Mouse (Mus musculus): Measurements from ENCODE around the gene Cib1.
A peak's percentile ranks its signal among the peaks of the same experiment; 100 is the strongest.

Gene Cib1

DNA sequence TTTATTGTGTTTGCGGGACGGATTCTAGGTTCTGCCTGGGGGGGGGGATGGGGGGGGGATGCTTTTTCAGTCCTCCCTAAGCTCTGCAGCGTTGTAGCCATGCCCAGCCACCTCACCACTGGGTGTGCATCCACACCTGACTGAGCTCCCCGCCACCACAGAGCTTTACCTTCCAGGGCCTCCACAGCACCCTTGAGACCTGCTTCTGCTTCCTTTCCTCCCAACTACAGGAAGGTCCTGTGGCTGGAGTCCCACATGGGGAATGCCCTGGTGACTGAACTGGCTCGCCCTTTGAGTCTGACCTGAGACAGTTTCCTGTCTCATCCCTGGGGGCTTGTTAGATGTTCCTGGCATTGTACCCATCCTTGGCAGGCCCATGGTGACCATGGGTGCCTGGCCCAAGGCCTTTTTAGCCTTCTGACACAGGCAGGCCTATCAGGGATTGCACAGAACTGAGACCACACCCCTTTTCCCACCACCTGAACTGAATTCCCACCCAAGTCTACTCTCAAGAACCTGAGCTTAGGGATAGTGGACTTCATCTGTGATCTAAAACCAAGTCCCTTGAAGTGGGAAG is 31.6 kb downstream of the Cib1 start:
- DNase-seq (ENCODE audit: low spot score): no peak

DNA sequence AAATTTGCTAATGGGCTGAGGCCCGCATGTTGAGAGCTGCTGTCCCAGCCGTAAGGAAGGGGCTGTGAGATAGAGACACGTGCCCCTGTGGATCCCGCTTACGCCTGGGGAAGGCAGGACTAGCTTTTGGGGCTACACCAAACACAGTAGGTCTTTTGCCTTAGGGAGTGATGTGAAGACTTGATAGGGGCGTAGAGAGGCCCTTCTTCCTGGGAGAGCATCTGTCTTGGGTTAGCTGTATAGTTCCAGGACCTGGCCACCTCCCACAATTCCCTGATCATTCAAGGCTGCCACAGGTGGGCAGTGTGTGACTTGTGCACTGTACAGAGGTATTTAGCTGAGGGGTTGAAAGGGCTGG is 32.0 kb downstream of the Cib1 start:
- DNase-seq (ENCODE audit: low spot score): no peak

DNA sequence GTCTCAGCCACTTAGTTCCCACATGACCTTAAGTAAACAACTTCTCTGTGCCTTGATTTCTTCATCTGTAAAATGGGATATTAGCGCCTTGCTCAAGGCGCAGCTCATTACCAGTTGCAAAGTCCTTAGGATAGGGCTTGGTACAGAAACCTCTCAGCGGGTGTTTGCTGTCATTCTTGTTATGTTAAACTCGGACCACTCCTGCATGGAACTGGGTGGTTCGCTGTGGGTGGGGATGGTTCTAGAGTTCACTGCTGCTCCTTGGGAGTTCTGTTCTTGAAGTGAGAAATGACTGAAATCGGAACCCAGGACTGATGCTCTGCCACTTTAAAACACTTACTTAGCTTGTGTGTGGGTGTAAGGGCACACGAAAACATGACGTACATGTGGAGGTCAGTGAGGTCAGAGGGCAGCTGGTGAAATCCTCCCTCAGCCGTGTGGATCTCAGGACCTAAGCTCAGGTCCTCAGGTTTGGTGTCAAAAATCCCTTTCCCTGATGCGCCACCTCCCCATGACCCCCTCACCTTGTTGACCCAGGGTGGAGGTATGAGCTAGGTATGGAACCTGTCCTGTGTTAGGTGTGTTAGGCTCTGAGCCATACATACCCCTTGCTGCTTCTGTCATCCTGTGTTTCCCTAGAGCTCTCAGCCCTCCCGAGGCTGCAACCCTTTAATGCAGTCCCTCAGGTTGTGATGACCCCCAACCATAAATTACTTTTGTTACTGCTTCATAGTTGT is 32.6 kb downstream of the Cib1 start:
- DNase-seq (ENCODE audit: low spot score): no peak

DNA sequence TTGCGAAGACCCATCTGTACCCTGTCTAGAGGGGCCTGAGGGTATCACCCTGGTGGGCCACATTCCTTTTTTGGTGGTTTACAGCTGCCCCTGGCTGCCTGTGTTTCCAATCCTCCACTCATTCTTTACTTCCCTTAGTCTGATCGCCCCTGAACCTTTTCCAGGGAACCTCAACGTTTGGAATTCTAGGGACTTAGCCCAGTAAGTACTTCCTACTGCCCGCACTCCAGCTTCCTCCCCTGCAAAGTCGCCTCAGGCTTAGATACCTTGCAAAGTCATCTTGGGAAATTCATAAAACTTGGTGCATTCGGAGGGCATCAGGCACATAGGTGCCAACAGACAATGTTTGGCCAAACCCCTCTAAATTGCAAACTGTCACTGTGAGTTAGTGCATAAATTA is 33.3 kb downstream of the Cib1 start:
- DNase-seq (ENCODE audit: low spot score): no peak

DNA sequence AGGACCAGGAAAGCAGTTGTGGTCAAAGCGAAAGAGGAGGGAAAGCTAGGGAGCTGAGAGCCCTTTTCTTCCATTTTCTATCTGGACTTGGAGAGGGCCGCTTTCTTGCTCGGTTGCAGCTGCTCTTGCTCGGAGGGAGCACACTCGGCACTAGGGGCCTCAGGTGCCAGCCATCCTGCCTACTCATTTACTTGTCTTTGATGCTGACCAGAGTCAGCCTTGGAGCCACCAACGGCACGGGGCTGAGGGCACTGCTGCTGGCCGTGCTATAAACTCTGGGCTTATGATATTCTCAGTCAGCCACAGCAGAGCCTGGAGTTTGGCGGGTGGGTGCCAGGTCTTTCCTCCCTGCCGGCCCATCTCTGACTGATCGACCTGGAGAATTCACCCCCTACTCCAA is 33.8 kb downstream of the Cib1 start:
- DNase-seq (ENCODE audit: low spot score): no peak

DNA sequence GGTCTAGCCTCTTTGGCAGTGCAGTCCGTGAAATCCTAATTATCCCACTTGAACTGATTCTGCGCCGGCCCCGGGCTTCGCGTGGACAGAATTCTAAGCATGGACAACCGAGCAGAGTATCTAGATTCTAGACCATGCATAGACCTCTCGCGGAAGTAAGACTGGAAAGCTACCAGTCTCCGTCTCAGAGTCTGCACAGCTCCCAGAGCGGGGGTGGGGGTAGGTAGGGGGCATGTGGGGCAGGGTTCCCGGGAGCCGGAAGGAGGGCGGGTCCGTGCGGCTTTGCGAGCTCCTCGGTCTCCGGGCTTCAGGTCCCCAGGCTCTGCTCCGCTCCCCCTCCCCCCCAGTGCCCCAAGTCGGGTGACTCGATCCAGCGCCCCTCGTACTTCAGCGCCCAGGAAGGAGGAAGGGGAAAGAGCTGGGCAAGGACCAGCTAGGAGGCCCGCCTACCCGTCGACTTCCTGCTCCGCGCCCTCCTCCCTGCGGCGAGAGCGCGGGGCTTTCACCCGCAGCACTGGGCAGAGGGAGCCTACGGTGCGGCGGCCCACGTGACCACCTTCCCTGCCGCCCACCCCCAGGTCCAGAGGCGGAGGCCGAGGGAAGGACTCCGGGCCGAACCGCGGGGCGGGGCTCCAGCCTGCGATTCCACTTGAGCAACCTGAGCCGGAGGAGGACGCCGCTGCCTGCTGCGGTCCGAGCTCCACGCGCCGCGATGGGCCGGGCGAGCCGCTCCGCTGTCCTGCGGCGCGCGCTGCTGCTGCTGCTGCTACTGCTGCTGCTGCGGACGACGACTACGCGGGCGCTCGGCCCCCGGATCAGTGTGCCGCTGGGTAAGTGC is 34.5 kb downstream of the Cib1 start:
- DNase-seq (ENCODE audit: low spot score): no peak

DNA sequence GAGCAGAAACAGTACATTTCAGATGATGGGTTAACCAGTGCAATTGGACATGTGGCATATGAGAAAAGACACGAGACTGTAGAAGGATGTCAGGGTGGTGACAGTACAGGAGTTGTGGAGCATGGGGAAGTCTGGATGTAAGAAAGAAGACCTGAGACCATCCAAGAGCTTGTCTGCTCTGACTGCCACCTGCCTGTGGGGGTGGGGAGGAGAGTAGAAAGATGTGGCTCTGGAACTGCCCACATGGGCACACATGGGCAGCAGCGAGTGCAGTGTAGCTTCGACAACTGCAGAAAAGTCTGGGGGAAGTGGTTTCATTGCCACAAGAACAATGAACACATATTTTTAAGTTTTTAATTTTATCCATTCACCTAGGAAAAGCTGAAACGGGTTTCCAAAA is 35.2 kb downstream of the Cib1 start:
- no peak for DNase-seq (ENCODE audit: low spot score)

DNA sequence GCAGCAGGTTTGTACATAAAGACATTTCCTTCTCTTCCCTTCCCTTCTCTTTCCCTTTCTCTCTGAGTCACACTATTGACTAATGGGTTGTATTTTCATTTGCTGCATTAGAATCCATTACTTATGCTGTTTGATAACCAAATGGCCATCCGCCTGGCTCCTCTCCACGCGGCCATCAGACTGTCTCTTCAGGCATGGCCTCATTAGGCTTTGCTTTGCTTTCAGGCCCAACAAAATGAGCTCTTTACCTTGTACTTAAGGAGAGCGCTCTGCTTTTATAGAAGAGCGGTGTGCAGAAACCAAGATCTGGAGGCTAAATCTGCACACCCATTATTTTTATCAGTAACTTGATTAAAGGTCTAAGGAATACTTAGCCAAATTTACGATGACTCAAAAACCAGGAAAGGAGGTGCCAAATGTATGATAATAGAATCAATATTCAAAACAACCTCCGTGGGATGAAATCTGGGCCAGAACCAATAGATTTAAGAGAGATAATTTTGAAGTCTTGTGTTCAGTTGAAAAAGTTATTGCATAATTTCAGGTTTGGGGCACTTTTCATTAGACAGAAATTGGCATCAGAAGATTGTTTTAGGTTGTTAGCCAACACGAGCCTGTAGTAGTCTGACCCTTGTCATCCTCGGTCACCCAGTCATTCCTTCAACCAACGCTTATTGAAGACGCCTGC is 36.9 kb downstream of the Cib1 start:
- DNase-seq (ENCODE audit: low spot score): no peak

DNA sequence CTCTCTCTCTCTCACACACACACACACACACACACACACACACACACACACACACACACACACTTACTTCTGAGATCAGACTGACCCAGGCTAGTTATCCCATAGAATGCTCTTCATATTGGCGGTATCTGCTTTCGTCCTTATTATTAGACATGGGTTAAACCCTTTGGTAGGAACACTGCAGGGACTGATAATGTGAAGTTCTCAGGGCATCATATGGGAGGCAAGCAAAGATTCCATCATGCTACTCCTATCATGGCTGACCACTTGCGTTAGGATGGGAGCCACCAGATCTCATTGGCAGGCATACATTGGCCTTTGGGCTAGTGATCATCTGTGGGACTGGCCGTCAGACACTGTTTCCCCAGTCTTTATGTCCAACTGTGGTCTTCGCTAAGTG is 37.5 kb downstream of the Cib1 start:
- DNase-seq (ENCODE audit: low spot score): no peak

DNA sequence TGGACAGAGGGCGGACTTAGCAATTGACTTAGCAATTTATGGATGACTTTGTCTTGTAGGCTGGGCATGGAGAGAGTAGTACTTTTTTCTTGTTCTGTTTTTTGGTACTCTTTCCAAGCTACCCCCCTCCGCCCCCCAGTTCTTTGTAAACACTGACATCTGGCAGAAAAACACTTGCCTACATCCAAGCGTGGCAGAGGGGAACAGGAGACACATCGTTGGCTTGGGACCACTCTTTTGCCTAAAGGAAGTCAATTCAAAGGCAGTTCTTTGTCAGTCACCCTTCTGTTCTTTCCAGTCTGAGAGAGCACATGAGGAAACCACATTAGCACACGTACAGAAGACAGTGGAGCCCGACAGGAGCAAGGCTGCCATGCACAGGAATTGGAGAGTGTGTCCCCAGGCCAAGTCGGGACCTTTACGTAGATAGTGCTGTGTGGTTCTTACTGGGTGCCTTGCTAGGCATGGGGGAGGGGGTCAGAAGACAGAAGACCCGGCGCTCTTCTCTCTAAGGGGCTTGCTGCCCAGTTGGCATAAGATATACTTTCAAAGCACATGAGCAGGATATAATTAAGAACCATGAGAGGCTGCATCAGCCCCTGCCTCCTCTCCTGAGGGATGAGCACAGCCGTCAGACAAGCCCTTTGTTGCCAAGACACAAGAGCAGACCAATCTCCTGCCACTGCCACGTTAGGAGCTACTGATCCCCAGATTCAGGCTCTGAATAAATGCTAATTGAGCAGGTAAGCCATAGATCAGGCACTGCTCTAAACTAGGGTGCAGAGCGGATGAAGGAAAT is 38.5 kb downstream of the Cib1 start:
- DNase-seq (ENCODE audit: low spot score): no peak

DNA sequence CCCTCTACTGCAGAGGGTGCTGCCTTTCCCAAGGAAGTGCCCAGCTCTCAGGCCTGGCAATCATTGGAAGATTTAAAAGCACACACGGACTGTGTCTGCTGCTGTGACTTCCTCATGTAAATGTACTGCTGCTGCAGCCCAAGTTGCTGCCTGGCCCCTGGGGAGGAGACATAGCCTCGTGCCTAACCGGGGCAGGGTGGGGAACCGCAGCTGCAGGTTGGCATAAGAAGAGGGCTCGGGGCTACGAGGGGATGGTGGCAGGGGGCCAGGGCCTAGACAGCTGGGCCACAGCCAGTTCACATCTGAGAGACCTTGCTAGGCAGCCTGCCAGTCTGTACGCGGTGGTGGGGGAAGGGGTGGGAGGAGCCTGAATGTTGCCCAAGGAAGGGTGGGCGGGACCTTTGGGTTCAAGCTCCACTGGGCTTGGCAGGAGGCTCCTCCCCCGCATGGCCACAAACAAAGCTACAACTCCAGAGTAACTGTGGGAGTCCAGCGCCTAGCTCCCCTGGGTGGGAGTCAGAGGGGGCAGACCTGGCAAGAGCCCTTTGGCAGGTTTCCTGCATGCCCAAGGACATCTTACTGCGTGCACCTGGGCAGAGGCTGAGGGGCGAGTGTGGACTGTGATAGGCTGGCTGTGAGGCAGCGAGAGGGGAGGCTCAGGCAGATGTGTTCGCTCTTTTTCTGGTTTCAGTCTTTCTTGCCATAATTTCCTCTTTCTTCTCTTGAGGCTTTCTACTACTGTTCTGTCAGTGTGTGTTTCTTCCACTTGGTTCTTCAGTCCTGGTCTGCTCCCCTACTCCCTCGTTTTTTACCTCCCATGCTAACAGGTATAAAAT is 40.2 kb downstream of the Cib1 start:
- no peak for DNase-seq (ENCODE audit: low spot score)

DNA sequence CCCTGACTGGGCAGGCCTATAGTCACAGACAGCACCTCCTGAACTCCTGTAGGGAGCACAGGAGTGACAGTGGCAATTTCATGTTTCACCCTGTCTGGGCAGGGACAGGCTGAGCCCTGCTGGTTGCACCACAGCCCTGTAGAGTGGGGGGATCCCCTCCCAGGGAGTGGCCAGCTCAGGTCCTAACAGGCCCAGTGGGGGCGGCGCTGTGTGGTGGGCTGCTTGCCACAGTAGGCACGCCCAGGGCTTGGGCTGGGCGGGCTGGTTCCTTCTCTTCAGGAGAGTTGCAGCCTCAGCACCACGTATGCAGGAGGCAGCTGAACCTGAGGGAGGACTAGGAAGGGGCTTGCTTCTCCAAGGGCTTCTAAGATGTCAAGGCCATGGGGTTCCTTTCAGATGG is 41.2 kb downstream of the Cib1 start:
- no peak for DNase-seq (ENCODE audit: low spot score)

DNA sequence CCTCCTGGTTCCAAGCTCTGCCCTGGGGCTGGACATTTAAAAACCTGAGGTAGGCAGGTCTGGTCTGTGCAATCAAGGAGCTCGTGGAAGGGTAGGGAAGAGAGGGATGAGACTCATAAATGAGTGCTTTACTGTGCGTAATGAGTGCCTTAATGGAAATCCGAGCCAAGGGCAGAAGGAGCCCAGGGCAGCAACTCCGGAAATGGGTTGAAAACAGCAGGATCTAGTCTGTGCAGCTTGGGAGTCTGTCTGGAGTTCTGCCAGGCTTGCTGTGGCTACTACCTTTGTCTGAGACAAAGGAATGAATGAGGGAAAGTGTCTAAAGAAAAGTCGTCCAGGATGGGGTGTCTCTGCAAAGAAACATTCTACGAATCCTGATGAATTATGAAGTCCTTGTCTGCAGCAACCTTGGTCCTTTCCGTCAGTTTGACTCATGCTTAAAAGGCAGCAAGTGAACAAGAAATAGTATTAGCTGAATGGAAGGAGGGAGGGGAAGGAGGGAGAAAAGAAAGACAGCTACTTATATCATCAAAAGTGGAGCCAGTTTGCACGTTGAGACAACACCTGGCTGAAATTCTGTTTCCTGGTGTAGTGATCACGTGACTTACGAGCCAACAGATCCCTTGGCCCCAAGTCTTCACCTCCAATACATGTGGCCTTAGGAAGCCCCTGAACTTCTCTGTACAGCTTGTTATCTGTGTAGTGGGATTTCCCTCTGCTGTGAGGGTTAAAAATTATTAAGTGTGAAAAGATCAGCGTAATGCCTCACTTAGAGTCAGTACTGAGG is 43.3 kb downstream of the Cib1 start:
- DNase-seq (ENCODE audit: low spot score): no peak

DNA sequence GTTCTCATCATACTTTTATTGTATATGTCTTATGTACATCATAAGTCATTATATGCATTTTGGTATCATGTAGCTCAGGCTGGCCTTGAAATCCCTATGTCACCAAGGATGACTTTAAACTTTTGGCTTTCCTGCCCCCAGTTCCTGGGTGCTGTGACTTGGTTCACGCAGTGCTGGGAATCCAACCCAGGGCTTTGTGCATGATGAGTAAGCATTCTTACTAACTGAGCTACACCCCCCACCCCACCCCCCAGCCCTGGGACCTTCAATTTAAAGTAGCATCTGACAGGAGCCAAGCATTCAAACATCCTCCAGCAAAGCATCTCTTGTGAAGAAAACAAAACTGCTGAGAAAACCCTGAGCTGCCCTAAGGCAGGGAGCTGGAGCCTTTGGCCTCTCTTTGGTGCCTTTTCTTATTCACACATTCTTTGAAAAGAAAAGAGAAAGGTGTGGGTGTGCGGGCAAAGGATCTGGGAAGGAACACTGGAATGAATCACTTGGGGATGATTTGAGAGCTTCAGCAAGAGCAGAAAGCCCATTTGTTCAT is 44.0 kb downstream of the Cib1 start:
- DNase-seq (ENCODE audit: low spot score): no peak

DNA sequence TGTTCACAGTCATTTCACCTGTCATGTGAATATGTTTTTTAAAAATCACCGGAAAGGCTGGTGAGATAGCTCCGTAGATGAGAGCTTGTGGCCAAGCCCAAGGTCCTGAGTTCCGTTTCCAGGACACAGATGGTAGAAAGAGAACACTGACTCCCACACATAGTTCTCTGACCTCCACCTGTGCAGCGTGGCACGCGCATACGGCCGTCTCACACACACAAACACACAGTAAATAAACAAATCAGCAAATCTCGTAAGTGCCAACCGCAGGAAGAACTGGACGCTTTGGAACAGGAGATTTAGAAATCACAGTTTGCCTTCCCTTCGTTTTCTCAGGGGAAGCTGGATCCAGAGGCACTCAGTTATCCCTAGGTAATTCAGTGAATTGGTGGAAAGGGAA is 45.1 kb downstream of the Cib1 start:
- no peak for DNase-seq (ENCODE audit: low spot score)

DNA sequence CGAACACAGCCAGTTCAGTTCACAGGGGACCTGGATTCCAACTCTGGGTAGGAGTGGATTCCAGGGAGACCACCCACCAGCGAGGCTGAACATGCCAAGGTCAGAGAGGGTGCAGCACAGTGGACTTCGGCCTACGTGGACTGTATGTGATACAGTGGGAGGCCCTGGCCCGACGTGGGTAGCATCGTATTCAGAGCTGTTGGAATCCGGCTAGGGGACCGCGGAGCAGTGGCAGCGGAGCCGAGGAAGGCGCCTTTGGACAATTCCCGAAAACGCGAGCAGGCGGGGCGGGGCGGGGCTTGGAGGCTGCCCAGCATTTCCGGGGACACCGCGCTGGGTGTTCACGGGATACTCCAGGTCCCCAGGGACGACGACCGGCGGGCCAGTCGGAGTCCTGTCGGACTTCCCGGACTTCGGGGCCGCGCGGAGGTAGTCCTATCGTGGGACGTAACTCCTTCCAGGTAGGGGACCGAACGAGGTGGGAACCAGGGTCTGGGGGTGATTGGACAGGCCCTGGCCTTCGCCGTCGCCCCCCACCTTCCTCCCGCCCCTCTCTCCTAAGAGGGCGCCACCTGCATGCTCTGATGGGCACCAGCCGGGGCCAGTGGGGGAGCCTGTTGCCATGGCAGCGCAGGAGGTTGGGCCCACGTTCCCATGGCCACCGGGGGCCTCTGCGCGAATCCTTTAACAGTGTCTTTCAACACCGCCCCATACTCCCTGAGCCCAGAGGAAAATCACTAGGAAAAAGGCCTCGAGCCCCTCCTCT is 45.9 kb downstream of the Cib1 start, which contains the start of gene Sema4b:
Gene Sema4b, plus strand, starts transcription at position 311 of the 766 bp plus-strand sequence.
- peak; percentile 82 for DNase-seq (ENCODE audit: low spot score)

DNA sequence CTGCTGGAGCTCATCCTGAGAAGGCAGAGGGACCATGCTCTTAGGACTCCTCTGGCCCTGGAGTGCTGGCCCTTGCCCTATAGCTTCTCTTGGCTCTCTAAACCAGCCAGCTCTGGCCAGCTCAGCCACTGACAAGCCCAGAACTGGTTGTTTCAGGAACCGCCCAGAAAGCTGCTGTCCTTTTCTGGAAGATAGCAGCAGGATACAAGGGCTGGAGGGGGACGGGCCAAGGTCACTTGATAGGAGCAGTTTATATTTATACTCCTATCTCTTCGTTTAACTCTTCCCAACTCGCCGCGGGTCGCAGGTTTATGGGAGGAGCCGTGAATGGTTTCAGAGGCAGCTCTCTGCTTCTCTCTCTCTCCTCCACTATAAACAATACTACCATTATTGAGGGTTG is 46.6 kb downstream of the Cib1 start:
- DNase-seq (ENCODE audit: low spot score): no peak

DNA sequence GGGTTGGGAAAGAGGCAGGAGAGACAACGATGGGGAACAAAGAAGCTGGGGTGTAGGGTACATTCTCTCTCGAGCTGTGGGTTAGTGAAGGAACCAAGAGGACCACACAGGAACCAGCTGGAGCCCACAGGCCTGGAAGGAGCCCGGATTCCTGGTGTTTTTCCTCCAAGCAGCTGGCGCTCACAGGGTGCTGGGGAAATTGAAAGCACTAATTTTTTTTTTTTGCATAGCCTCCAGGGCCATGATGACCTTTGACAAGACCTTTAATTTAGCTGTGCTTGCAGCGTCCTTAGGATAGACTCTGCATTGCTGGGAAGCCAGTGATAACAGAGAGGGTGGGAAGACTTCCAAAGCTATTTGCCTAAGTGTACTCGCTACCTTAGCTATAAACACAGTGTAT is 47.6 kb downstream of the Cib1 start:
- DNase-seq (ENCODE audit: low spot score): no peak

DNA sequence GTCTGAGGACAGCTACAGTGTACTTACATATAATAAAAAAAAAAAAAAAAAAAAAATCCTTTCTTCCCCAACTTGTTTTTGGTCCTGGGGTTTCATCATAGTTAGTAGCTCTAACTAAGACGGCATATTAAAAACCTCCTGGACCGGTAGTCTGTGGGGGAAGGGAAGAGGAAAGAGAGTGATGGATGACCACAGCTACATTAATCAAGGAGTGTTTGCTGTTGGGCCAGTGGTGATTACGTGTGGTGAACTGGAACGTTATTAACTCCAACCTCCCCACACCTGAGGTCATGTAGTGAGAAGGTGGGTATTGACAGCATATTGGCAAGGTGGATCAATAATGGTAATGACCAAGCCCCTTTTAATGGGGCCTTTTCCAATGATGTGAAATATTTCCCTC is 48.1 kb downstream of the Cib1 start:
- no peak for DNase-seq (ENCODE audit: low spot score)

All from layer of hippocampus, adult 9-10 months (tissue).